Mouse (Mus musculus) midbrain, embryonic 11.5 days (tissue): ENCODE measurements around the gene Sdha. TPM values are rescaled to one million over a fixed set of nuclear protein-coding genes. Genes with fewer than 3 reads are reported as not detected.

Source experiments
- ATAC-seq: fragments of 200-750 bp; cut with Nextera tagmentation; 2 replicates; pipeline ENCODE4 v1.8.0; 2017; ENCODE audit warnings: moderate TSS enrichment, moderate library complexity; ENCODE audit not compliant: low FRiP score
- DNase-seq: peaks from one replicate; pipeline ENCODE4 v3.0.0; 2015; ENCODE audit warnings: low spot score; ENCODE audit errors: missing footprints
- H3K27ac ChIP-seq: fragments of 300-500 bp; sonication (generic); 2 replicates; pipeline ENCODE4 v1.5.1; 2014; ENCODE audit warnings: low read depth, low read length
- H3K27me3 ChIP-seq: fragments of 300-500 bp; sonication (generic); 2 replicates; pipeline ENCODE4 v1.6.1; 2014; ENCODE audit warnings: mild to moderate bottlenecking, low read length, moderate library complexity, mixed read lengths; ENCODE audit not compliant: control insufficient read depth, insufficient read depth
- H3K36me3 ChIP-seq: fragments of 300-500 bp; sonication (generic); 2 replicates; pipeline ENCODE4 v1.6.1; 2014; ENCODE audit warnings: mild to moderate bottlenecking, low read length, moderate library complexity, mixed read lengths; ENCODE audit not compliant: control insufficient read depth, insufficient read depth
- H3K4me1 ChIP-seq: fragments of 300-500 bp; sonication (generic); 2 replicates; pipeline ENCODE4 v1.6.1; 2014; ENCODE audit warnings: low read length; ENCODE audit not compliant: control insufficient read depth, insufficient read depth
- H3K4me2 ChIP-seq: fragments of 300-500 bp; sonication (generic); 2 replicates; pipeline ENCODE4 v1.6.1; 2014; ENCODE audit warnings: mild to moderate bottlenecking, moderate library complexity
- H3K4me3 ChIP-seq: fragments of 300-500 bp; sonication (generic); 2 replicates; pipeline ENCODE4 v1.5.1; 2014; ENCODE audit warnings: low read depth, low read length
- H3K9ac ChIP-seq: fragments of 300-500 bp; sonication (generic); 2 replicates; pipeline ENCODE4 v1.6.1; 2014; ENCODE audit warnings: low read length
- H3K9me3 ChIP-seq: fragments of 300-500 bp; sonication (generic); 2 replicates; pipeline ENCODE4 v1.6.1; 2016; ENCODE audit warnings: low read length; ENCODE audit not compliant: control insufficient read depth
- WGBS: fragments of 180-500 bp; shearing (Covaris S2); extraction: QIAGEN DNeasy Blood & Tissue Kit; methylation state at CpG from one replicate; pipeline ENCODE4 v1.1.7; 2014; 5-methylcytosine and 5-hydroxymethylcytosine counted together
- polyA plus RNA-seq: library from polyadenylated mRNA; unstranded; fragments of >200 nt; fragmentation: Nextera tagmentation; extraction: Ambion mirVana; gene quantifications from 2 replicates; pipeline ENCODE4 v1.2.1, GENCODE M21; 2014

Gene Sdha
- polyA plus RNA-seq, 1 experiment from 2014 or later: 227 TPM

DNA sequence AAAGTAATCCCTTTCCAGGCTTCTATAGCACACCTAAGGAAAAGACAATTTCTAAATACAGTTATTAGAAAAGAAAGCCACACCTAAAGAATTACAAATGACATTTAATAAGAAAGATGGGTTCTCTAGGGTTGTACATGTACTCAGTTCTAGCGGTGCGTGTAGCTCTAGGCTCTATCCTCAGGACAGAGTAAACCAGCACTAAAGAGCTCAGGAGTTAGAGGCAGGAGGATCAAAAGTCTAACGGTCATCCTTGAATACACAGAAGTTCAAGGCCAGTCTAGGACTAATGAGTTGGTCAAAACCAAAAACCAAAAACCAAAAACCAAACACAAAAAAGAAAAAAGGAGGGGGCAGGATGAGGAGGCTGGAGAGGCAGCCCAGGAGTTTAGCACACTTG, 35.5 kb downstream of the Sdha start:
- H3K9ac ChIP-seq: no peak overlapping the region
- ATAC-seq (no peak), DNase-seq (peak; percentile 72)
- H3K36me3 ChIP-seq: 0 out of 2 replicates have a peak, but pooled peaks cover 2% of the 10 kb centered on the region
- H3K9me3 ChIP-seq: no peaks in the 10 kb centered on the region
- H3K4me3 ChIP-seq: no peak overlapping the region
- H3K4me2 ChIP-seq: no peak overlapping the region
- 95% methylated on average over 3 of the region's 3 CpGs for WGBS
- no peaks in the 10 kb centered on the region for H3K27me3 ChIP-seq
- H3K27ac ChIP-seq: no peak overlapping the region
- peaks cover 9% of the 10 kb centered on the region for H3K4me1 ChIP-seq

DNA sequence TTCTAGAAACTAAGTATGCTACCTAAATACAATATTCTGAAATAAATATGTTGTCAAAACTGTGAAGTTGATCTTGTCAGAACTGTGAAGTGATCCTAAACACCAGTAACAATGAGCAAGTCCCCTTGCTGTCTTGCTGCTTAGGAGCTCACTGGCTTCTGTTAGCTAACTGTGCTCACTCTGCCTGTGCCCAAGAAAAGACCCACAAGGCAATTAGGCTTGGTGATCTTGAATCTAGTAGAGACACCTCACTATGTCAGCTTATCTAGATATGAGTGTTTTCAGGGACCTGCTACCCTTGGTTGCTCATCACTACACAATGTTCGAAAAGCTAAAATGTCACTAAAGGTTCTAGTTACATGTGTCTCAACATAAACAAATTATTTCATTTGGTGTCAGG, 44.3 kb downstream of the Sdha start:
- Histone ChIP-seq H3K27ac (no peak overlapping the region), H3K9ac (no peak overlapping the region), H3K4me1 (no peaks in the 10 kb centered on the region), H3K36me3 (peaks cover 9% of the 10 kb centered on the region; the same call in 1 of the 2 replicates), H3K4me3 (no peak overlapping the region), H3K9me3 (no peaks in the 10 kb centered on the region), H3K27me3 (no peaks in the 10 kb centered on the region), H3K4me2 (no peak overlapping the region)
- 95% methylated on average over 1 of the region's 1 CpGs for WGBS
- DNase-seq (no peak), ATAC-seq (no peak)

DNA sequence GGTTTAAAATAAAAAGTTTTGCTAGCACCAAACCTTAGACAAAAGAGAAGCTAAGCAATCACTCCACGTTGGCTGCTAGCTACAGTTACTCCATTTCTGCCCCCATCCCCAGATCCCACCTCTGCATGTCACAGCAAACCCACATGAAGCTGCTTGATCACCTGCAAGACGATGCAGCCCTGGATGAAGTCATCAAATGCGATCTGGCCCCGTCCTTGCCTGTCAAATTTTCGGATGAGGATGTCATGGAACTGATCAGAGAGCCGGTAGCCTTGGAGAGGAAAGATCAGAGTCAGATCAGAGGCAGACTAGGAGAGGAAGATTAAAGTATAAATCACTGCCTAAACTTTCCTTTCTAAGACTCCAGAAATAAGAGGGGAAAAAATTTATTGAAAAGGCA, 44.7 kb downstream of the Sdha start:
- peaks cover 7% of the 10 kb centered on the region; the same call in 1 of the 2 replicates for H3K36me3 ChIP-seq

DNA sequence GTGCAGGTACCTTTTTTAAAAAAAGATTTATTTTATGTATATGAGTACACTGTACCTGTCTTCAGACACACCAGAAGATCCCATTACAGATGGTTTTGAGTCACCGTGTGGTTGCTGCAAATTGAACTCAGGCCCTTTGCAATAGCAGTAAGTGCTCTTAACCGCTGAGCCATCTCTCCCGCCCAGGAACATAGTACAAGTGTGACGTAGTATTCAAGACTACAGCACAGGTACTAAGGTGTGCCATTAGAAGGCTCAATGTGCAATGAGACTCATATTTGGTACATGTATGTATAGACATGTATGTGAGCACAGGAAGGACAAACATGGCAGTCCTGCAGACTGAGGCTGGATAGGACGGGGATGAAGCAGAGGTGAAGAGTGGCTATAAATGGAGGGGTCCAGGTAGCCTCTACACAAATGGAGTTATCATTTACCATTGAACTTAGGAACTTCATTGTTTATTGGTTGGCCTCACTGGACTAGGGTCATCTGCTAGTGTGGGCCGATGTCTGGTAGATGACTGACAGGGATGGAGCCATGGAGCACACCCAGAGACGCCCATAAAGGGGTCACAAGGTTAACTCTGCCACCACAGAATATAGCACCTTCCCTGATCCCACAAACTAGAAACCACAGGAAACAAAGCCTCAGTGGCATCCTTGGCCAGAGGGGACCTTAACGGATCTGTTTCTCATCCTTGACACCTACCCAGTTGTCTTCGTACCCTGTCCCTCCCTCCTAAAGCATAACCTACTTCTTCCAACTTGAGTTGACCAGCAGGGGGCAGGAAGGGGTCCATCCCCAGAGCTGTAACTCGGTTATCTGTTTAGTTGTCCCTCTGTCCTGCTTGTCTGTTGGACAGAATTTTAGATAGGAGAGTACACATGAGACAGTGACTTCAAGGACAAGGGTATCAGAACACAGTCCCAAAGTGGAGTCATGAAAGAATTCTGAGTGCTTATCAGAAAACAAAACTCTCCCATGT, 47.7 kb downstream of the Sdha start:
- no peak; the same call in 1 of the 2 replicates for ATAC-seq
- Histone ChIP-seq H3K4me1 (no peaks in the 10 kb centered on the region), H3K4me2 (no peak overlapping the region), H3K27me3 (no peaks in the 10 kb centered on the region), H3K27ac (no peak overlapping the region), H3K36me3 (peaks cover 7% of the 10 kb centered on the region; the same call in 1 of the 2 replicates), H3K9ac (no peak overlapping the region), H3K4me3 (no peak overlapping the region), H3K9me3 (no peaks in the 10 kb centered on the region)
- DNase-seq: no peak
- WGBS: 87% methylated on average over 10 of the region's 10 CpGs

More for the DNA sequence above, 44.7 kb downstream of the Sdha start:
- no peaks in the 10 kb centered on the region for H3K4me1 ChIP-seq
- no peaks in the 10 kb centered on the region for H3K9me3 ChIP-seq
- H3K27me3 ChIP-seq: no peaks in the 10 kb centered on the region
- no peak overlapping the region for H3K27ac ChIP-seq
- ATAC-seq: no peak
- no peak overlapping the region for H3K9ac ChIP-seq
- WGBS: 89% methylated on average over 6 of the region's 6 CpGs
- no peak overlapping the region for H3K4me2 ChIP-seq
- no peak for DNase-seq
- no peak overlapping the region for H3K4me3 ChIP-seq

DNA sequence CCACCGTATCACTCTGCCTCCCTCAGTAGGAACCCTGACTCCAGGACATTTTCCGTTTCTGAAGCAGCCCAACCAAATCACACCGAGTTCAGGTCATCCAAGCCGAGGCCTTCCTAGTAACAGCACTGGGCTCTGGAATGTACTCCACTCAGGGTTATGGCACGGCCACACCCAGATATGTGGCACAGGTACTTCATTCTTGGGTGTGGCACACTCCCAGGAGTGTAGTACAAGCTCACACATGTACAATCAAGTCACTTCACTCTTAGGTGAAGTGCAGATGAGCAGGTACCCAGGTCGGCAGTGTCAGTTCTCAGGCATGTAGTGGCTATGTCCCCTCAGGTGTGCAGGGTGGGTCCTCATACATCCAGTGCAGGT, 48.5 kb downstream of the Sdha start:
- Histone ChIP-seq H3K9me3 (no peaks in the 10 kb centered on the region), H3K27ac (no peak overlapping the region), H3K4me3 (no peak overlapping the region), H3K36me3 (peaks cover 7% of the 10 kb centered on the region; the same call in 1 of the 2 replicates), H3K27me3 (no peaks in the 10 kb centered on the region), H3K9ac (no peak overlapping the region), H3K4me1 (no peaks in the 10 kb centered on the region), H3K4me2 (no peak overlapping the region)
- ATAC-seq: peak; percentile 29
- WGBS: 80% methylated on average over 6 of the region's 6 CpGs
- DNase-seq: no peak

DNA sequence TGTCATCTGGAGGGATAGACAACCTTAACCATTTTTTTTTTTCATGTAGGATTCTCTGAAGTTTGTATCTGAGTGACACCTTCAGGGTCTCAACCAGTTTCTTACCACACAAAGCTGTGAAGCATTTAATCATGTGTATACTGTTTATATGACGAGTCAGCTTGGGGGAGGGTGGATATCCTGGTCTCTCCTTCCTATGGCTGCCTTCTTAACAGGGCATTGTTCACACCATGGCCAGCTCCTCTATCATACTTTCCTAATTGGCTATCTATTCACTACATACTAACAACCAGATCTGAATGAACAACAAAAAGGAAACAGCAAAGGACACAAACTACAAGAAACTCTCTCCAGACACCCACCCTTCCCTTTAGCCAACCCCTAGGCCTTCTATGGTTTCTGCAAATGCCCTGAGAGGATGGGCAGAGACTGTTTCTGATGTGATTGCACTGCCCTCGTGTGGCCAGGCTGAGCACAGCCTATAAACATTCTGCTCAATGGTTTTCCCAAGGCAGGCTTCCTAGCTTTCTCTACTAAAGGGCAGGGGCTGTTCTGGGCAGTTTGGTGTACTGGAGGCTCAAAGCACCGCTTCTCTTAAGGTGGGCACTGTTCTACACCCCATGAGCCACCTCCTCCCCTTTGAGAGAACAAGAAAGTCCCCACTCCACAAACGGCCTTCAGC, 49.0 kb downstream of the Sdha start:
- Histone ChIP-seq H3K4me2 (no peak overlapping the region), H3K4me1 (no peaks in the 10 kb centered on the region), H3K9me3 (no peaks in the 10 kb centered on the region), H3K27me3 (no peaks in the 10 kb centered on the region), H3K36me3 (peaks cover 7% of the 10 kb centered on the region; the same call in 1 of the 2 replicates), H3K27ac (no peak overlapping the region), H3K9ac (no peak overlapping the region), H3K4me3 (no peak overlapping the region)
- ATAC-seq: peak; percentile 88
- peak; percentile 96 for DNase-seq
- 44% methylated on average over 4 of the region's 4 CpGs for WGBS

DNA sequence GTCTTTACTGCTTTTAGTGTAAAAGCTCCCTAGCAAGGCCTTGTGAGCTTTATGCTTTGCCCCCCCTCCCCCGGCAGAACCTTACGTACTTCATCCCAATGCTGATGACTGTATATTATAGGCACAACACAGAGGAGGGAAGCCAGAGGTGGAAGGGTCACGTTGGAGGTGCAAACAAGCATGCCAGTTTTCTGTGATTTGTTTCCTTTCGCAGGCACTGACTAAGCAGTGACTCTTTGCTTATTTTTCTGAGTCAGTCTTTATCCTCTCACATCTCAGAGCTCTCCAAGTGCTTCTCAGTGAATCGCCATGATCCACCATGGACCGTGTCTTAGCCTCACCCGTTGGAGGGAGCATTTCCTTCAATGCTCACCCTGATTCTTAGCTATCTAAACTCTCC, 53.7 kb downstream of the Sdha start:
- Histone ChIP-seq H3K4me1 (no peaks in the 10 kb centered on the region), H3K36me3 (no peaks in the 10 kb centered on the region), H3K27me3 (peaks cover 6% of the 10 kb centered on the region; the same call in 1 of the 2 replicates), H3K4me2 (no peak overlapping the region), H3K9me3 (no peaks in the 10 kb centered on the region), H3K27ac (no peak overlapping the region), H3K4me3 (no peak overlapping the region), H3K9ac (no peak overlapping the region)
- ATAC-seq (no peak), DNase-seq (no peak)
- WGBS: 85% methylated on average over 7 of the region's 7 CpGs

DNA sequence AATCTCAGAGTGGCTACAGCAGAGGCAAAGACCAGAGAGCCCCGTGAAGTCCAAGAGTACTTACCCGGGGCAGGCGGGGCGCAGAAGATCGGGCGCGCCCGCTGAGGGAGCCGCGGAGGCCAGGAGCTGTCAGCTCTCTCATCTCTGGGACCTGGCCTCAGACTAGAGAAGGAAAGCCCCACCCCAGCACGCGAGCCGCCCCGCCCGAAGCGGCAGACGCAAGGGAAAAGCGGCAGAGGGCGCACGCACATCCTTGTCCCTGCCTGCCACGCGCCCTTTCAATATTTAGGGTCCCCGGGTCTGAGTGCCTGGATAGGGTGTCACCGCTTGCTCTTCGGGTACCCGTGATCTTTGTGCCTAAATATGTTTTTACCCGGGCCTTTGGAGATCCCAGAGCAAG, 57.9 kb downstream of the Sdha start, which contains the start of gene Ahrr:
TSS of gene Ahrr (minus strand) at position 165 of the 400 bp plus-strand sequence.
- no peaks in the 10 kb centered on the region for H3K36me3 ChIP-seq
- peak; percentile 88 for DNase-seq
- H3K9ac ChIP-seq: 0 out of 2 replicates have a peak within 1 kb of the TSS, but pooled peaks have one; percentile 4
- WGBS: under 1% methylated on average over 26 of the region's 27 CpGs
- peak within 1 kb of the TSS; percentile 43 for H3K4me2 ChIP-seq
- peak; percentile 82 for ATAC-seq
- no peaks in the 10 kb centered on the region for H3K9me3 ChIP-seq
- H3K4me1 ChIP-seq: no peaks in the 10 kb centered on the region
- peak within 1 kb of the TSS; percentile 6; the same call in 1 of the 2 replicates for H3K4me3 ChIP-seq
- H3K27me3 ChIP-seq: peaks cover 8% of the 10 kb centered on the region
- H3K27ac ChIP-seq: no peak within 1 kb of the TSS

DNA sequence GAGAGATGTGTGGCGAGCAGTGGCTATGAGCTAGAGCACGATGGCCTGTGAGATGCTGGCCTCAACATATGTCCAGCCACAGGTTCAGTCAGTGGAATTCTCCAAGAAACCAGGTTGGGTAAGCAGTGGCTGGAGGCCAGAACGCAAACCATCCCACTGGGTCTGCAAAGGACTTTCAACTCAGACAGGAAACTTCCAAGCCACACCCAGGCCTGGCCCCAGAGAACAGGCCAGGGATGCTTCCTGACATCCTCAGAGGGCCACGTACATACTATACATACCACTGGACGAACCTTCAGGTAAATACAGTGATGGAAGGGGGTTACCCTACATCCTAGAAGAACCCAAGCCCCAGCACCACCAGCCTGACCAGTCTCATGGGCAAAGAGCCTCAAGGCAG, 60.4 kb downstream of the Sdha start:
- Histone ChIP-seq H3K27ac (no peak overlapping the region), H3K4me1 (no peaks in the 10 kb centered on the region), H3K27me3 (peaks cover 8% of the 10 kb centered on the region), H3K36me3 (no peaks in the 10 kb centered on the region), H3K9ac (no peak overlapping the region), H3K4me2 (no peak overlapping the region), H3K9me3 (no peaks in the 10 kb centered on the region), H3K4me3 (no peak overlapping the region)
- no peak for ATAC-seq
- DNase-seq: no peak
- 88% methylated on average over 5 of the region's 5 CpGs for WGBS
